In the genomic region with DNA sequence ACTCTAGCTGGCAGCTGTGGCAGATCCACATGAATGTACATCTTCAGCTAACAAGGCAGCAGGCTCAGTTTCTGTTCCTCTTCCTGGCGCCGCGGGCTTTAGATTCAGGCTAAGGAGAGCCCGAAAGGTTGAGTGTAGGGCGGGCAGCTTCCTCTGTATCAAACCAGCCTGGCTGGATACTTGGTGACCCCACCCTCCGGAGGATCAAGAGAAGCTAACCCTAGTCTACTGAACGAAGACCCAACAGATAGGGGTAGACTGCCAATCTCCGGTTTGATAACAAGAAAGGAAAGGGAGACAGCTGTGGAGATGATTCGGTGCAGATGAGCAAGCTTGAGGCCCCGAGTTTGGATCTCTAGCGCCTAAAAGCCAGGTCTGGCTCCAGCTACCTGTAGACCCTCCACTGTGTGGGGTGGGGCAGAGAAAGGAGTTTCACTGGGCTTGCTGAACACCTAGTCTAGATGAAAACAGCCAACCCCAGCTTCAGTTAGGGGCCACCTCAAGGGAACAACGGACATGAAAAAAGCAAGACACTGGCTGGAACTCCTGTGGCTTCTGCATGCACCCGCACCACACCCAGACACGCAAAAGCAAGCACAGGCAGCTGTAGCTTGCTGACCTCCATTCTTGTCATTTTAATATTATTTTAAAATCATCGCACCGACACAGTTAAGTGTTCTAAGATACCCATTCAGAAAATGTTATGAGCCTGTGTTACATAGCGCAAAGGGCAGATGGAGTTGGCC, we compare ENCODE assay signal across 8 mouse cellular contexts. TPM values are rescaled to one million over a fixed set of nuclear protein-coding genes. Genes with fewer than 3 reads are reported as not detected.
A peak's percentile ranks its signal among the peaks of the same experiment; 100 is the strongest.
DNase-seq lines count a peak whose midpoint lies in the region; ATAC-seq and TF ChIP-seq lines count a peak whose summit lies in the region.
"Had no signal": no experiment of that assay in that cellular context is flagged by ENCODE, and none has a peak within 500 bp of the region (broad histone marks: within the 10 kb centered on the region; RNA-seq: fewer than 3 reads in every experiment).

No protein-coding gene starts in this region.

- in situ Hi-C loops in ES-E14 (cut with MboI; ENCODE audit: low sequenced_read_pairs in 2 of 2, unreplicated experiment in 2 of 2) = no loop called here

- H3K27me3 ChIP-seq in heart, embryonic 15.5 days = no peaks in the 10 kb centered on the region
- no peaks in the 10 kb centered on the region for H3K27me3 ChIP-seq in liver, embryonic 16.5 days (ENCODE audit: control insufficient read depth, insufficient read depth, low read depth, low read length)
- no peaks in the 10 kb centered on the region for H3K27me3 ChIP-seq in neural tube, embryonic 14.5 days (ENCODE audit: control insufficient read depth, insufficient read depth, low read length)

- peak overlapping the region; percentile 92; the same call in 1 of the 2 replicates for H3K9ac ChIP-seq in ES-E14 (ENCODE audit: insufficient read depth, low read depth, low read length, poor library complexity, severe bottlenecking)
- peak overlapping the region; percentile 88; the same call in 1 of the 2 replicates for H3K9ac ChIP-seq in heart, embryonic 15.5 days
- H3K9ac ChIP-seq in liver, embryonic 16.5 days (ENCODE audit: low read depth, low read length) = peak overlapping the region; percentile 90
- peak overlapping the region; percentile 89 for H3K9ac ChIP-seq in neural tube, embryonic 14.5 days (replicated peaks; ENCODE audit: low read depth, low read length)

- peak overlapping the region; percentile 94 for H3K4me2 ChIP-seq in heart, embryonic 15.5 days
- peak overlapping the region; percentile 82 for H3K4me2 ChIP-seq in liver, embryonic 16.5 days (ENCODE audit: low read depth, low read length)
- H3K4me2 ChIP-seq in neural tube, embryonic 14.5 days (ENCODE audit: low read depth, low read length) = peak overlapping the region; percentile 97

- no peak for ATAC-seq in heart, embryonic 15.5 days (replicated peaks; ENCODE audit: insufficient number of reproducible peaks, insufficient read depth, low FRiP score, low read depth)
- peak; percentile 71 for ATAC-seq in liver, embryonic 16.5 days (ENCODE audit: low read depth)
- ATAC-seq in neural tube, embryonic 14.5 days (ENCODE audit: low read depth) = no peak

- peaks cover 2 to 7% of the 10 kb centered on the region in 2 experiments; a peak in 1 of 4 replicates for H3K4me1 ChIP-seq in ES-E14 (ENCODE audit: control insufficient read depth in 2 of 2, insufficient read depth in 2 of 2, low read length in 2 of 2, poor library complexity in 1 of 2)
- H3K4me1 ChIP-seq in heart, embryonic 15.5 days (replicated peaks) = peaks cover 46% of the 10 kb centered on the region
- H3K4me1 ChIP-seq in liver, embryonic 16.5 days (ENCODE audit: control insufficient read depth, low read depth, low read length) = peaks cover 50% of the 10 kb centered on the region
- peaks cover 10% of the 10 kb centered on the region for H3K4me1 ChIP-seq in neural tube, embryonic 14.5 days (ENCODE audit: control insufficient read depth, insufficient read depth, low read length)

- H3K27ac ChIP-seq in ES-E14 (ENCODE audit: insufficient read depth, low read depth, low read length, poor library complexity, severe bottlenecking) = no peak overlapping the region
- peak overlapping the region; percentile 83 for H3K27ac ChIP-seq in heart, embryonic 15.5 days
- peak overlapping the region; percentile 94 for H3K27ac ChIP-seq in liver, embryonic 16.5 days (ENCODE audit: low read length)
- H3K27ac ChIP-seq in neural tube, embryonic 14.5 days (ENCODE audit: low read depth, low read length) = no peak overlapping the region

- peak overlapping the region; percentile 87 to 96 for H3K4me3 ChIP-seq in ES-E14 (ENCODE audit: insufficient read depth in 1 of 2, low read depth in 1 of 2, low read length in 2 of 2, poor library complexity in 1 of 2, severe bottlenecking in 1 of 2)
- H3K4me3 ChIP-seq in heart, embryonic 15.5 days = peak overlapping the region; percentile 82
- peak overlapping the region; percentile 88 for H3K4me3 ChIP-seq in liver, embryonic 16.5 days (ENCODE audit: low read depth, low read length)
- H3K4me3 ChIP-seq in neural tube, embryonic 14.5 days (ENCODE audit: low read depth, low read length) = peak overlapping the region; percentile 98

- no peak for DNase-seq in ES-E14 (ENCODE audit: low read depth, low spot score)
- DNase-seq in c-Kit-positive CD71-negative TER-119-negative erythroid progenitor cells, embryonic 14.5 days (ENCODE audit: low read depth) = peak; percentile 32
- DNase-seq in embryo, embryonic 10.5 days (ENCODE audit: low spot score) = no peak
- no peak for DNase-seq in thymus, adult 18-20 months

- no peaks in the 10 kb centered on the region for H3K9me3 ChIP-seq in ES-E14 (ENCODE audit: control insufficient read depth, insufficient read depth, low read depth, low read length)
- H3K9me3 ChIP-seq in heart, embryonic 15.5 days (replicated peaks) = no peaks in the 10 kb centered on the region
- no peaks in the 10 kb centered on the region for H3K9me3 ChIP-seq in liver, embryonic 16.5 days (replicated peaks; ENCODE audit: control insufficient read depth, low read length)
- no peaks in the 10 kb centered on the region for H3K9me3 ChIP-seq in neural tube, embryonic 14.5 days (ENCODE audit: control insufficient read depth, low read length)

- H3K36me3 ChIP-seq in ES-E14 (ENCODE audit: control insufficient read depth, insufficient read depth, low read length, poor library complexity, severe bottlenecking) = peaks cover 13% of the 10 kb centered on the region; the same call in 1 of the 2 replicates
- peaks cover 13% of the 10 kb centered on the region for H3K36me3 ChIP-seq in heart, embryonic 15.5 days
- peaks cover 19% of the 10 kb centered on the region for H3K36me3 ChIP-seq in liver, embryonic 16.5 days (ENCODE audit: control insufficient read depth, insufficient read depth)
- no peaks in the 10 kb centered on the region for H3K36me3 ChIP-seq in neural tube, embryonic 14.5 days (ENCODE audit: control insufficient read depth, insufficient read depth, low read length)

- 65% methylated on average over 17 of the region's 17 CpGs for WGBS in heart, embryonic 15.5 days
- 18% methylated on average over 17 of the region's 17 CpGs for WGBS in liver, embryonic 16.5 days (ENCODE audit: insufficient replicate concordance)
- WGBS in neural tube, embryonic 14.5 days = 82% methylated on average over 17 of the region's 17 CpGs

TF ChIP-seq in ES-E14, 5 proteins besides CTCF, POLR2A, EP300 and RAD21:
- TF ChIP-seq MAFK (IDR thresholded peaks at IDR 0.05; ENCODE audit: insufficient read depth, low read depth, low read length) (no peak), CHD2 (IDR thresholded peaks at IDR 0.05; ENCODE audit: low read depth, low read length) (no peak), ZNF384 (IDR thresholded peaks at IDR 0.05; ENCODE audit: low read depth, low read length) (no peak), ZC3H11A (IDR thresholded peaks at IDR 0.05; ENCODE audit: borderline replicate concordance, low read depth, low read length) (no peak), HCFC1 (IDR thresholded peaks at IDR 0.05; ENCODE audit: borderline replicate concordance, insufficient read depth, low read length) (no peak)

RNA-seq across cellular contexts. Expression of a gene that starts 1.2 kb away (rescaled TPM):
- total RNA-seq in ES-E14 (2012; rRNA removed) = 28.3 and 36.3 TPM in 2 replicates
- 38.6 and 52.4 TPM in 2 replicates for polyA plus RNA-seq in heart, embryonic 15.5 days (2015; fragmentation: Nextera tagmentation; extraction: Ambion mirVana)
- 87.5 and 93.3 TPM in 2 replicates for polyA plus RNA-seq in liver, embryonic 16.5 days (2015; fragmentation: Nextera tagmentation; extraction: Ambion mirVana)
- 37.0 and 49.9 TPM in 2 replicates for polyA plus RNA-seq in neural tube, embryonic 14.5 days (2014; fragmentation: Nextera tagmentation; extraction: Ambion mirVana)

RNA-seq across cellular contexts. Expression of a gene that starts 11.2 kb away (rescaled TPM):
- 0.21 and 0.27 TPM in 2 replicates for total RNA-seq in ES-E14 (2012; rRNA removed)
- polyA plus RNA-seq in heart, embryonic 15.5 days (2015; fragmentation: Nextera tagmentation; extraction: Ambion mirVana) = 0.26 TPM in 1 of 2 replicates, not detected in the other
- polyA plus RNA-seq in liver, embryonic 16.5 days (2015; fragmentation: Nextera tagmentation; extraction: Ambion mirVana) = not detected in 2 replicates
- polyA plus RNA-seq in neural tube, embryonic 14.5 days (2014; fragmentation: Nextera tagmentation; extraction: Ambion mirVana) = 0.50 and 0.79 TPM in 2 replicates
- total RNA-seq: heart, postnatal 10 days had no signal

RNA-seq across cellular contexts. Expression of a gene that starts 16.6 kb away (rescaled TPM):
- total RNA-seq in ES-E14 (2012; rRNA removed) = 15.2 and 33.2 TPM in 2 replicates
- polyA plus RNA-seq in heart, embryonic 15.5 days (2015; fragmentation: Nextera tagmentation; extraction: Ambion mirVana) = 3.4 and 4.7 TPM in 2 replicates
- polyA plus RNA-seq in liver, embryonic 16.5 days (2015; fragmentation: Nextera tagmentation; extraction: Ambion mirVana) = 0.59 and 0.63 TPM in 2 replicates
- polyA plus RNA-seq in neural tube, embryonic 14.5 days (2014; fragmentation: Nextera tagmentation; extraction: Ambion mirVana) = 4.8 and 5.2 TPM in 2 replicates

Comparison
In these comparisons a context has a peak if more than half of its experiments do, and no peak if none do; other contexts are left out.
1. H3K27ac ChIP-seq: peak in heart, embryonic 15.5 days (single experiment) and liver, embryonic 16.5 days (single experiment); none in ES-E14 (single experiment) and neural tube, embryonic 14.5 days (single experiment).
2. Peak in every context shown above with its lines, with median percentiles within 50 percentile points of each other: H3K4me3 ChIP-seq, H3K9ac ChIP-seq and H3K4me2 ChIP-seq.